Mouse (Mus musculus): Measurements from ENCODE around the gene Cdc6. TPM values are rescaled to one million over a fixed set of nuclear protein-coding genes. Genes with fewer than 3 reads are reported as not detected.

Cdc6 gene
- polyA plus RNA-seq, 2 experiments, result 28.6 to 64.1 TPM

- H3K4me2 ChIP-seq (ENCODE audit: low read depth), result no peak overlapping the region
- no peak overlapping the region for H3K27ac ChIP-seq
- DNase-seq (ENCODE audit: low read depth in 3 of 3, low spot score in 3 of 3) (no peak), ATAC-seq (ENCODE audit: insufficient read depth) (0 out of 2 replicates have a peak, but pooled peaks have one; percentile 14)
- no peak overlapping the region for H3K9ac ChIP-seq (replicated peaks)
- H3K4me1 ChIP-seq (replicated peaks; ENCODE audit: control insufficient read depth in 2 of 2, insufficient read depth in 2 of 2, low read length in 1 of 2), result no peaks in the 10 kb centered on the region
- peaks cover 4% of the 10 kb centered on the region; the same call in 1 of the 2 replicates for H3K27me3 ChIP-seq (ENCODE audit: control insufficient read depth, insufficient read depth, low read length)
- no peaks in the 10 kb centered on the region for H3K9me3 ChIP-seq (ENCODE audit: control insufficient read depth, low read length)
- peaks cover 2% of the 10 kb centered on the region; the same call in 1 of the 2 replicates for H3K36me3 ChIP-seq (replicated peaks; ENCODE audit: control insufficient read depth, insufficient read depth, low read depth)
- WGBS (ENCODE audit: insufficient replicate concordance), result 70% methylated on average over 9 of the region's 9 CpGs
- no peak overlapping the region for H3K4me3 ChIP-seq (ENCODE audit: insufficient read depth in 1 of 2, low read depth in 2 of 2, low read length in 2 of 2)
- no peak for TF ChIP-seq CTCF (IDR thresholded peaks at IDR 0.05; ENCODE audit: low read depth)
- TF ChIP-seq EP300 (IDR thresholded peaks at IDR 0.05; ENCODE audit: low read depth), result no peak
These were observed 65.3 kb downstream of the Cdc6 start for GRCm38 (mm10) chr11:98972801-98973360.

Other genes with a start within 250 kb of the Cdc6 start
- 0.01 TPM in 1 of 2 replicates, not detected in the other for gene Gsdma, start 243.4 kb upstream of the Cdc6 start, polyA plus RNA-seq (2012; rRNA removed)
- not detected in 2 replicates for gene Gsdma, start 243.4 kb upstream of the Cdc6 start, polyA plus RNA-seq (2014; fragmentation: Nextera tagmentation; extraction: Ambion mirVana)
- 73.6 and 75.7 TPM in 2 replicates for gene Psmd3, start 225.2 kb upstream of the Cdc6 start, polyA plus RNA-seq (2012; rRNA removed)
- 55.3 and 67.1 TPM in 2 replicates for gene Psmd3, start 225.2 kb upstream of the Cdc6 start, polyA plus RNA-seq (2014; fragmentation: Nextera tagmentation; extraction: Ambion mirVana)
- not detected in 2 replicates for gene Csf3, start 206.5 kb upstream of the Cdc6 start, polyA plus RNA-seq (2012; rRNA removed)
- not detected in 2 replicates for gene Csf3, start 206.5 kb upstream of the Cdc6 start, polyA plus RNA-seq (2014; fragmentation: Nextera tagmentation; extraction: Ambion mirVana)
- 25.0 and 29.6 TPM in 2 replicates for gene Med24, start 178.4 kb upstream of the Cdc6 start, polyA plus RNA-seq (2012; rRNA removed)
- gene Med24, start 178.4 kb upstream of the Cdc6 start, polyA plus RNA-seq (2014; fragmentation: Nextera tagmentation; extraction: Ambion mirVana), result 21.3 and 25.6 TPM in 2 replicates
- 14.6 and 15.6 TPM in 2 replicates for gene Thra, start 167.2 kb upstream of the Cdc6 start, polyA plus RNA-seq (2012; rRNA removed)
- 8.3 and 10.0 TPM in 2 replicates for gene Thra, start 167.2 kb upstream of the Cdc6 start, polyA plus RNA-seq (2014; fragmentation: Nextera tagmentation; extraction: Ambion mirVana)
- 0.54 and 0.65 TPM in 2 replicates for gene Nr1d1, start 132.5 kb upstream of the Cdc6 start, polyA plus RNA-seq (2012; rRNA removed)
- gene Nr1d1, start 132.5 kb upstream of the Cdc6 start, polyA plus RNA-seq (2014; fragmentation: Nextera tagmentation; extraction: Ambion mirVana), result 0.56 and 0.58 TPM in 2 replicates
- gene Msl1, start 112.3 kb upstream of the Cdc6 start, polyA plus RNA-seq (2012; rRNA removed), result 11.5 and 15.8 TPM in 2 replicates
- 4.5 and 4.9 TPM in 2 replicates for gene Msl1, start 112.3 kb upstream of the Cdc6 start, polyA plus RNA-seq (2014; fragmentation: Nextera tagmentation; extraction: Ambion mirVana)
- 12.2 and 12.7 TPM in 2 replicates for gene Casc3, start 102.9 kb upstream of the Cdc6 start, polyA plus RNA-seq (2012; rRNA removed)
- gene Casc3, start 102.9 kb upstream of the Cdc6 start, polyA plus RNA-seq (2014; fragmentation: Nextera tagmentation; extraction: Ambion mirVana), result 11.5 and 13.0 TPM in 2 replicates
- 0.52 and 0.55 TPM in 2 replicates for gene Rapgefl1, start 71.0 kb upstream of the Cdc6 start, polyA plus RNA-seq (2012; rRNA removed)
- 0.05 and 0.06 TPM in 2 replicates for gene Rapgefl1, start 71.0 kb upstream of the Cdc6 start, polyA plus RNA-seq (2014; fragmentation: Nextera tagmentation; extraction: Ambion mirVana)
- 2.0 and 2.1 TPM in 2 replicates for gene Wipf2, start 44.2 kb upstream of the Cdc6 start, polyA plus RNA-seq (2012; rRNA removed)
- gene Wipf2, start 44.2 kb upstream of the Cdc6 start, polyA plus RNA-seq (2014; fragmentation: Nextera tagmentation; extraction: Ambion mirVana), result 1.1 and 1.4 TPM in 2 replicates
- gene Rara, start 20.0 kb downstream of the Cdc6 start, polyA plus RNA-seq (2012; rRNA removed), result 1.9 and 2.3 TPM in 2 replicates
- 3.0 and 3.2 TPM in 2 replicates for gene Rara, start 20.0 kb downstream of the Cdc6 start, polyA plus RNA-seq (2014; fragmentation: Nextera tagmentation; extraction: Ambion mirVana)
- gene Gjd3, start 75.2 kb downstream of the Cdc6 start, polyA plus RNA-seq (2012; rRNA removed), result not detected in 2 replicates
- not detected in 2 replicates for gene Gjd3, start 75.2 kb downstream of the Cdc6 start, polyA plus RNA-seq (2014; fragmentation: Nextera tagmentation; extraction: Ambion mirVana)
- gene Top2a, start 116.4 kb downstream of the Cdc6 start, polyA plus RNA-seq (2012; rRNA removed), result 57.7 and 108 TPM in 2 replicates
- gene Top2a, start 116.4 kb downstream of the Cdc6 start, polyA plus RNA-seq (2014; fragmentation: Nextera tagmentation; extraction: Ambion mirVana), result 197 and 214 TPM in 2 replicates
- 60.6 and 71.4 TPM in 2 replicates for gene Igfbp4, start 133.4 kb downstream of the Cdc6 start, polyA plus RNA-seq (2012; rRNA removed)
- 115 and 123 TPM in 2 replicates for gene Igfbp4, start 133.4 kb downstream of the Cdc6 start, polyA plus RNA-seq (2014; fragmentation: Nextera tagmentation; extraction: Ambion mirVana)
- 0.36 and 0.42 TPM in 2 replicates for gene Tns4, start 181.5 kb downstream of the Cdc6 start, polyA plus RNA-seq (2012; rRNA removed)
- gene Tns4, start 181.5 kb downstream of the Cdc6 start, polyA plus RNA-seq (2014; fragmentation: Nextera tagmentation; extraction: Ambion mirVana), result 0.09 and 0.33 TPM in 2 replicates
- gene Ccr7, start 247.3 kb downstream of the Cdc6 start, polyA plus RNA-seq (2012; rRNA removed), result 0.11 TPM in 2 replicates
- 0.15 and 0.29 TPM in 2 replicates for gene Ccr7, start 247.3 kb downstream of the Cdc6 start, polyA plus RNA-seq (2014; fragmentation: Nextera tagmentation; extraction: Ambion mirVana)